Mouse (Mus musculus) cerebellum, adult 2 months (tissue): Measurements from ENCODE around the gene Col4a2.

ENCODE experiments used
- CTCF ChIP-seq: fragments of 200-500 bp; IDR thresholded peaks from 2 replicates; pipeline ENCODE4 v1.5.1; 2011; ENCODE audit warnings: low read depth, mild to moderate bottlenecking, control low read depth, low read length, moderate library complexity, borderline replicate concordance; ENCODE audit not compliant: insufficient read depth
- POLR2A ChIP-seq: fragments of 200-500 bp; IDR thresholded peaks from 2 replicates; pipeline ENCODE4 v1.6.1; 2011; ENCODE audit warnings: low read length, control low read depth, borderline replicate concordance; ENCODE audit not compliant: insufficient read depth

- TF ChIP-seq CTCF (no peak), POLR2A (no peak)
Measured at GRCm38 (mm10) chr8:11273506-11274158, 39.0 kb upstream of the Col4a2 start.
